Mouse (Mus musculus) gonadal fat pad, adult 2 months (tissue): ENCODE measurements at regions not wholly inside any gene's neighbourhood (a gene's known extent, or its start where the extent isn't known, plus 50 kb on each side); places are given as distances from the start of the nearest gene placed in this dataset.

Source experiments
- DNase-seq: peaks from one replicate; pipeline ENCODE4 v3.0.0-alpha.2; 2012; ENCODE audit warnings: low read depth

DNA sequence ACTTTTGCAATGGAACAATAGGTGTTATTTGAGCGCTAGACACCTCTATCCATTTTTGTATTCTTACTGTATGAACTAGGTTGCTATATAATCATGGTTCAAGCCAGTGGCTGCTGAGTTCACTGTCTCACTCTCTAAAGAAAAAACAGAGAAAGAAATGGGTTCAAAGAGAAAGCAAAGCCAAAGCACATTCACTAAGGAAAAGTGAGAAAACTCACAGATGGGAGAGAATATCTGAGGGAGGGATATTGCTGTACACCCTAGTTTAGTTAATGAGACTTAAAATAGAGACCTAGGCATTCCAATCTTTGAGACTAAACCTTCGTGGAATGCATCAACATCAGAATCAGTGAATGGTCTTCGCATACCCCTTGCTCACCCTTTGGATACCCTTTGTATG lies 371.0 kb downstream of the Fam198b start:
- DNase-seq = no peak

DNA sequence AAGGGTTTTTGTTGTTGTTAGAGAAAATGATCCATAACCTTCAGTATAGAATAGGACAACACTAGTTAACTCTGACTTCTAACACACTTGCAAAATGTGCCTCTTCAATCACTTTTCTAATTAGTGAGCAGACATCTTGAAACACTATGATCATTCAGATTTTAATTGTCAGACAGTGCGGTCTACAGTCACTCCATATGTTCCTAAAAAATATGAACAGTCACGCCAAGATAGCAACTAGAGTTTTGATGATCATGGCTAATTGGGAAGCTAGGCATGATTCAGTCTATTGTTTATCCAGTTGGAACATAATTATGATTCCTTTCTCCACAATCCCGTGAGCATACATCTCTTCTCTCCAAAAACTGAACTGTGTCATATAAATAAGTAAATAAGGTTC lies 372.1 kb downstream of the Fam198b start:
- no peak for DNase-seq

DNA sequence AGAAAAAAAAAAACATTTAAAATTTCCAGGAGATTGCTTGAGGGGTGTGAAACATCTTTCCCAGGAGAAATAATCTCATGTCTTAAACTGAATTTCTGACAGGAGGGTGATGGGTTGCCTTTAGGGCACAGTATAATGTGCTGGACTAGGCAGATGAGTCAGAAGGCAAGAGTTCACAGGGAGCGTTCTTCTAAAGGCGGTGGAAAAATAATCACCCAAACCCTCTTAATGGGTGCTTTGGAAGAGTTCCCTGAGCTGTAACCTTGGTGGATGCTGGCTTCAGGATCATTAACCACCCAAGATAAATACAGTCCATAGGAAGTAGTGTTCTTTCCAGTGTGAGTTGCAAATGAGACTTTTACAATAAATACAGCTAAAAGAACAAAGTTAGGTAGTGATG lies 378.8 kb downstream of the Fam198b start:
- DNase-seq = no peak

DNA sequence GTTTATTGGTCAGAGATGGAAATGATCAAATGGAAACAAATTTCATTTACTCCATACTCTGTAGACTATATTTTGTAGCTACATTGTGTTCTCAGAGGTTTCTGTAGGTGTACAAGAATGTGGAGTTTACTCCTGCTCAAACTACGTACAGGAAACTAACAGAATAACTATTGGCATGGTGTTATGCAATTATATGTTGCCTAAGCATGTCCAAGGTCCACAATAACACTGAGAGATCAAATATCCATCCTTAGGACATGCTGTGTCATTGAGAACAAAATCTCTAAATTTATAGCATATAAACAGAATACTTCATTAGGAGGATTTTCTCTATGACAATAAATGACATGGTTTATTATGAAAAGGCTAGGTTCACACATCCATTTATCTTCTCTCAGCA lies 400.3 kb downstream of the Fam198b start:
- peak; percentile 19 for DNase-seq

DNA sequence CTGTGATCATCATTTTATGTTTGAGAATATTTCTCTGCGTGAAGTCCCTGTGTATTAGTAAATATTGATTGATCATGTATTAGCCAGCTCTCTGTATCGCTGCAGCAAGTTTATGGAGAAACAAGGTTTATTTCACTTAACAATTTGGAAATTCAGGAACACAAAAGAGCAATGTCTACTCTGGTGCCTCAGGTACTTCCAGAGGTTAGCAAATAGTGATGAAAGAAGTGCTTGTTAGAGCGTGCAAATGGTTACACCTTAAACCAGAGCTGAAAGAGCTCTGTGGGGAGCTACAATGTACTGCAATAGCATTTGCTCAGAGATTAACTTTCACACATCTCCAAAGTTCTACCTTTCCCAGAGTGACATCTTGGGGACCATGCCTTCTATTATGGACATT lies 400.9 kb downstream of the Fam198b start:
- DNase-seq = peak; percentile 46

DNA sequence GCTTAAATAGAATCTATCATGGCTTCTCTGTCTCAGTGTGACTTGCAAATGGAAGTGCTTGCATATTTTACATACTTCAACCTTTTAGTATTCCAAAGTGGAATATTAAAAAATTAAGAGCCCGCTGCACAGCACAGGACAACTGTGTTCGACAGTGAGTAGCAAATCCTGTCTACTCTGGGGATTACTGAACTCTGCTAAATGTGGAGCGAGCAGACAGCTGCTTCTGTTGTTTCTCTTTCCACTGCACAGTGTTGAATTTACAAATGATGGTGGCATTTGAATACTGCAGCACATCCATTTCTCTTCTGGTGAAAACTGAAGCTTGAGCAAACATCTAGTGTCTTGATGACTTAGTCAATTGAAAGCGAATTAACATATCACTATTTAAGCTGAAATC lies 409.2 kb downstream of the Fam198b start:
- DNase-seq = no peak

DNA sequence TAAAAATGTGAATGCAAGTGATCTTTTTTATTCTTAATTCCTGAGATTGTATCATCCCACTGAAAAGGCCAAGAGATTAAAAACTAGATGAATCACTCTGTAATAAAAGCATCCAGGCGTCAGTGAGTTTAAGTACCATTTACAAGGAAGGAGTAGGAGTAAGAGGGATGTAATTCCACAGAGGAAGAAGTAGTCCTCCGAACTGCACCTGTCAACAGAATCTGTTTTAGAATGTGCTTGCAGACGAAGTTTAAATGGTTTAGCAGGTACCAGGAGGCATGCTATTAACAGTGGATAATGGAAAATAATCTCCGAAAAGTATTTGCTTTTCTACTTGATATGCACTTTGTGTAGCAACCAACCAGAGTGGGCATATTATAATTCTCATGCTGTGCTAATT lies 423.3 kb downstream of the Fam198b start:
- no peak for DNase-seq

DNA sequence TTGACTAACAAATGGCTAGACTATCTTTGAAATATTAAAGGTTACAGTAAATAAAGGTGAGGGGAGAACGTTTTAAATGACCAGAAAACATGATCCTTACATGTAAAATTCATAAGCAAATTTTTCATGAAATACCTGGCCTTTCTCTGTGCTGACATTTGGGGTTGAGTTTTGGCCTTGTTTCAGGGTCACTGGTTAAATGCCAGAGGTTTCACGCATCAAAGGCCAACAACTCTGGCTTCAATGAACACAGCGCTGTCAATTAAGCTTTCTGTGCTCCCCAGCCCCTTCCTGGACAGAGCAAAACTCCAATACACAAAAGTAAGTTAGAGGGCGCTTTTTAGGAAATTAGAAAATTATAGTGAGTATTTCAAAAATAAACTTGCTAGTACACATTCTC lies 425.6 kb downstream of the Fam198b start:
- DNase-seq = no peak

DNA sequence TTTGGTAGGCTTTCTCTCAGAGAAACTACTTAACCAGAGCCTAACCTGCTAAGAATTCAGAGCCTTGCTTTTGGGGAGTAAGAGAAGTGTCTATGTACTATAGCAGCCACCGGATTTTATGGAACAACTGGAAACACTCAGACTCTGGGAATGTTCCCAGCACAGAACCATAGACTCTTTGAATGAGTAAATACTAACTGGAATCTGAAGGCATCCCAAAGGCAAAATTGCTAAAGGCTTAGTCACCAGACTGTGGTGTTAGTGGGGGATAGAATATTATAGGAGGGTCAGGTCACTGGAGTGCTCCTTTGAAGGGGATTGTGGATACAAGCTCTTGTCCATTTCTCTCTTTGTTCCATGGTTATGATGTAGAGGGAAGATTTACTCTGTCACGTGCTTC lies 427.4 kb downstream of the Fam198b start:
- no peak for DNase-seq

DNA sequence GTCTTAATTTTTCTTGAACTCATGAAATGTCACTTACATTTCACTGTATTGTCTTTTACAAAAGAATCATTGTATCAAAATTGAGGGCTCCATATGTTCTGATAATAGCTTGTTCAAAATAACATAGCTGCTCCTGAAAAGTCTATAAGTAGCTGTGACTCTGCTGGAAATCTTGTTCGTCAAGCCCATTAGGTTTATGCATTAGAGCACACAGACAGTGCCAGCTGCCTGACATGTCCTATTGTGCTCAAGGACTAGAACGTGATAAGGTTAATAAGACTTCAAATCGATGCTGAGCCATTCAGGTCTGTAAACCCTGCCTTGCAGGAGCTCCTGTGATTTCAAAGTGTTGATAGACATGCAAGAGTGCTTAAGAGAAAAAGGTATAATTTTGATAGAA lies 438.0 kb downstream of the Fam198b start:
- DNase-seq = no peak

DNA sequence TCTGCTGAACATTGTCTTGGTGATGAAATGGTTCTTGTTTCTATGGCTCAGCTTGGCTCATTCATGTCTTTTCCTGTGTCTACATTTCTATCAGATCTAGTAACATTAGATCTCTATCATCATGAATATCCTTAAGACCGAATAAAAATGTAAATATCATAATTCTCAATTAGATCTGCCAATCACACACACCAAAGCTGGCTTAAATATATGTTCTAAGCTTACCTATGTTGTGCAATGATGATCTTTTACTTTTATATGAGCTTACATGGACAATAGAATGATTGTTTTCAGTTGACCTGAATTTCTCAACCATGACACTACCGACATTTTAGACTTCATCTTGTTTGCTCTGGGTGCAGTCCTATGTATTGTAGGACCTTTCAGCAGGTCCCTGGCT lies 440.4 kb downstream of the Fam198b start:
- peak; percentile 75 for DNase-seq

DNA sequence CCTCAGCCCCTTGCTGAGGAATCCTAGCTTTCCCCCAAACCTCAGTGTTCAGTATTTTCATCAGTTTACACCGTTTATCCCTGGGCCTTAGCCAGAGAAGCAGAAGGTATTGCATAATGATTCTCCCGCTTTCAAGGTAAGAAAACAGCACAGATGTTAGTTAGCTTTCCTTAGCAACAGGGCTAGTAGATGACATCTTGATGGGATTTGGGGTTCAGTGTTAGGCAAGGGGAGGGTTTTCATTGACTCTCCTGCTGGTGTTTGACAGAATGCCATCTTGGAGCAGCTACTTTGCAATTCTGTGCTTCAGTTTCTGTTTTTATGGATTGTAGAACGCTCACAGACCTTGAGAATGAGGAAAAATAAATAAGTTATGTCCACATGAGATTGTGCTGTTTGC lies 447.4 kb downstream of the Fam198b start:
- no peak for DNase-seq

DNA sequence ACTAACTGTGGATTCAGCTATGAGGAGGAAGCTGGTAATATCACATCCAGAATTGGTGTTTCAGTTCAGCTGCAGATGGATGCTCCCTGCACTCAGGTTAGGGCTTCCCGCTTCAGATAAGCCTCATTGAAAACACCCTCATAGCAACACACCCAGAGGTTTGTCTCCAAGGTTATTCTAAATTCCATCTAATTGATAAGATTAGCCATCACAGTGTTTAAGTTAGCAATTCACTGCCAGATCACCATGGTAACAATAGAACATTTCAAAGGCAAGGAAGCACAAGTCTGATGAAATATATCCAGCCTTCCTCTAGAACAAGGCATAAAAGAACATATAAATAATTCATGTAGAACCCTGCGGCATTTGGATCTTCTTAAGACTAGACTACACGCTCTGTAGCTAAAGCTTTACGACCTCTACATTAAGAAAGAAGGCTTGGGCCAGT lies 450.1 kb downstream of the Fam198b start:
- peak; percentile 28 for DNase-seq

DNA sequence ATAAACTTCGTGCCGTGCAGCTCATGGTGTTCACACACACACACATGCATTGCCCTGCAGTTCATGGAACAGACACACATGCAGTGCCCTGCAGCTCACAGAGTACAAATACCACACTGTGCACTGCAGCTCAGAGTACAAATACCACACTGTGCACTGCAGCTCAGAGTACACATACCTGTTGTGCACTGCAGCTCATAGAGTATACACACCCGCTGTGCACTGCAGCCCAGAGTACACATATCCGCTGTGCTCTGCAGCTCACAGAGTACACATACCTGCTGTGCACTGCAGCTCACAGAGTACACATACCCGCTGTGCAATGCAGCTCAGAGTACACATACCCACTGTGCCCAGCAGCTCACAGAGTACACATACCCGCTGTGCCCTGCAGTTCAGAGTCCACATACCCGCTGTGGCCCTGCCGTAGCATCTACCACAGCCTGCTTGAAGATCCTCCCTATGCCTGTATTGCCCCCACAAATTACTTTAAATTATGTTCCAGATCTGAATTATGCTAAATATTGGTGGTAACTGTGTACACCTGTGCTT lies 451.9 kb downstream of the Fam198b start:
- no peak for DNase-seq

DNA sequence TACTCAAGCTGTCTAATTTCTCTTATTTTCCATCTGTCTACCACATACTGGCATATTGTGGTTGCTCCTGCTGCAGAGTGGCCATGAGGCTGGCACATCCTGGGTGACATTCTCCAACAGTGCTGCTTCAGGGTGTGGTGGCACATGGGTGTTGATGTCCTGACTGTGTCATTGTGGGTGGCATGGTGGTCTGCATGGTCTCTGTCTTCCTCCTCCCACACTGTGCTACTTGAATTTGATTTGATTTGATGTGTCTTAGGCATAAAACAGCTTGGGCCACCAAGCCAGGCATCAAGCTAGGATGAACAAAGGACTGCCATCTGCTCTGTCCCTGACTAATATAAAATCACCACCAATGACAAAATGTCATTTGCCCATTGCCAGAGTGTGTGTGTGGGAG lies 434.7 kb downstream of the Gria2 start:
- no peak for DNase-seq

DNA sequence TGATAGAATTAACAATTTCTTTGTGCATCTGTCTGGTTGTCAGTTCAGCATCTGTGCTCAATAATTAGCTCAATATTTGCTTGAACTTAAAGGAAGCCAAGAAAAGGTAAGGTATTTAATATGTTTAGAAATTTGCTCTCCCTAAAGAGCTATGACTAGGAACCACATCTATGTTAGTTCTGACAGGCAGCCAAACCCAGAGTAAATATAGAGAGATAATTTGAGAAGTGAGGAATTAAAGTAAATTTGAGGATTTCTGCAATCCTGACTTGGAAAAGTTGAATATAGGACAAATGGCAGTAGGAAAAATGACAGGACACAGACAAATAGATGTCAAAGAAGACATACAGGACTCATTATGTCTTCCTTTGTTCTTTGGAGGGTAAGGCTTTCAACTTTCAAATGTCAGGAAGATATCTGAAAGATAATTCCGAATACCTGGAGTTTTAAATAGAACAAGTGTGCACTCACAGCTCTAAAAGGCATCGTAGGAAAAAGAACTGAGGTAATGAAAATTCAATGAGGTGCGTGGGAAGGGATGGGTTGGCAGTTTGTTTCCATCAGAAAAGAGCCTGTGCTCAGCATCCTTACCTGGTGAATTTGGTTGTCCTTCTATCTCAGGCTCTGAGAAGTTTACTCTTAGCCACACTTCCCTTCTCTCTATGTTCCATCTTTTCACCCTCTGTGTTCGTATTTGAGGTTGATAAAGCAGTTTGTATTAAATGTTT lies 433.3 kb downstream of the Gria2 start:
- no peak for DNase-seq

DNA sequence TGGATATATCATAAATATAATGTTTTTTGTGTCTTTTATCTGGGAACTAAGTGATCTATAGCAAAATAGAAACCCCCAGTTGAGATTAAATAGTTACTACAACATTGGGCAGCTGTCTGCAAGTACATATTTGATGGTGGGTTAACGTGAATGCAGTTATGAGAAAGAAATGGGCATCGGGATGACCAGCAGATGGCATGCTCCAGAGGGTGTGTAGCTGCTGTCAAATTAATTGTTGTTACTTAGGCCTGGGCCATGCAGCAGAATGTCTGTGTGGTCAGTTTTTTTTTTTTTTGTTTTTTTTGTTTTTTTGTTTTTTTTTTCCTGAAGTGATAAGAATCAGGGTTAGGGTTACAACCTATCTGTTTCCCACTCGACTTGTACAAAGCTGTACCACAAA lies 430.2 kb downstream of the Gria2 start:
- no peak for DNase-seq

DNA sequence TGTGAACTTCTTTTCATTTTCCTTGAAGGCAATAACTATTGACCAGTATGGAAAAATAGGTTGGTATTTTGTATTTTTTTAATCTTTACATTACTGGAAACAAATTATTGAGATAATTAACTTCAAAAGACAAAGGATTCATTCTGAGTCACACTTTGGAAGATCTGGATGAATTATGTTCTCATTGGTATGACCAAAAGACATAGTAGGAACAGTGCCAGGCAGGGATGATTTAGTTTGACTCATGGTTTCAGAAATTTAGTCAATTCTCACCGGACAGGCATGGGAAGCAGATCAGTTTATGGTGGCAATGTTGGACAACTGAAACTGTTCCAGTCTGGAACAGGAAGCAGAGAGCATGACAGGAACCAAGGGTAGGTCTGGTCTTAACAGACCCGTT lies 416.6 kb downstream of the Gria2 start:
- no peak for DNase-seq

DNA sequence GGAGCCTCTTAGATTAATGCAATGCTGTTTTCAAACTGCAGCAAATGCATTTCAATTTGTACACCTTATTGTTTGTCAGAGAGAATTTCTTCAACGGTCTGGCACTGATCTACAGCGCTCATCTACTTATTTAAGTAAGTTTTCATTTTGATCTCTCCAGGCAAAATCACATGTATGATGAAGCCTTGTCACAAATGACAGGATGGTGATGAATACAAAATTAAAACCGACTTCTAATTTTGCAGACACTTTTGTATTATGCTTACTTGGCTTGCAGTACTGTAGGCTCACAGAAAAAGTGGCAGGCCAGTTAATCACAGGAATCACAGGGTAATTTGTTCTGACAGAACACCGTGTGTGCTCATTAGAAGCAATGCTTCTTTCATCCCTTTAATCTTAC lies 406.4 kb downstream of the Gria2 start:
- DNase-seq = no peak

DNA sequence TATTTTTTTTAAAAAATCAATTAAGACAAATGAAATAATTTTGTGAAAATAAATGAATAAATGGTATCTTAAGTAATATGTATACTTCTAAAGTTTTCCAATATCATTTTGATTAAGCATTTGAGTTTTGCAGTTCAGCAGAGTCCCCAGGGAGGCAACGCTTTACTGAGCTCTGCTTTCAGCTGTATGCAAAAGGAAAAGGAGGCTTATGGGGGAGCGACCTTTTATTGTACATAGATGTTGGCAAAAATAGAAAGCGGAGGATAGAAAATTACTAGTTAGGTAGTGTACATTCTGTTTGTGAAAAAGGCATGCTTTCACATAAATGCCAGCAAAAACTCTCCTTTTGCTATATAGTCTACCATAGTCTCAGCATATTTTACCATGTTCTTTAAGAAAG lies 382.2 kb downstream of the Gria2 start:
- no peak for DNase-seq

DNA sequence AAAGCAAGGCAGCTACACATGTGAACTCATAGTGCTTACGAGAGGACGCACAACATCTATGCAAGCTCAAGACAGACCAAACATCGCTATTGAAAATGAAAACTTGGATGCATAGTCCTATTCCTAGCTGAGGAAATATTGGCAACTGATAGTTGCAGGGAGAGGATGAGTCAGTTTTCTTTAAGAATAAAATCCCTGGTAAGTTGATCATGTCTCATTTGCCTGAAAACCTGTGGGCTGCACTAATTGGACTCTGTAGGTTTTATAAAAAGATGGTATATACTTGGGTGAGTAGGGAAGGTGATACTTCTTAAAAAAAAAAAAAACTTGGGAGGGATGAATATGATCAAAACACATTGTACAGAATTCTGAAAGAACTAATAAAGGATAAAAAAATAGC lies 381.2 kb downstream of the Gria2 start:
- DNase-seq = no peak

DNA sequence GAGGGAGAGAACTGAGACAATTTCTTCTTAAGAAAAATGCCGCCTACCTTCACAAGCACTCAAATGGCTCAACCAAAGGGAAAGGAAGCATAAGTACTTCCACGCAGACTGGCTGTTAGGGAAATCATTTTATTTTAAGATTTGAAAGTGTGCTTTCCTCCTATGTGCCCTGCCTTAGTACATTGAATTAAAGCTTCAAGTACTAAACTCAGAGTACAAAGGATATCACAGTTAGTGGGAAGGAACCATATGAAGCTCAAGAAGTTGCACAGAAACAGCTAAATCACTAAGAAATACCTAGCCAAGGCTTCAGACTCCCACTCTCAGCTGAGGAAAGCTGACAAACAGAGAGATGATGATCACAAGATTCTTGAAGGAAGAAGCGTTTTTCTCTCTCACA lies 380.5 kb downstream of the Gria2 start:
- DNase-seq = no peak

DNA sequence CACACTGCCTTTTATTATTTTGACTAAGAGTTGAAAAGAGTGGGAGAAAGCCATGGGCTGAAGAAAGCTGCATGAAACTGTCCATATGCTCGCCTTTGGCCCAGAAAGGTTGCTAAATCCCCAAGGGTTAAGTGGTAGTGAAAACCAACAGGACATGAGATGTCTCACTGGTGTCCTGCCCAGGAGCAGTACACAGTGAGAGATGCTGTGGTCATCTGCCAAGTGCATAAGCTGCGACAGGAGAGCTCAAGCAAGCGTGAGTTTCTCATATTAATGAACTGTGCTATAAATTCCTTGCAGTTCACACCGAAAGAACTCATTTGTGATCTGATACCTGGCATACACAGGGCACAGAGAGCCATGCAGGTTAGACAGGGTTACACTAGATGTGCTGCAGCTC lies 380.0 kb downstream of the Gria2 start:
- no peak for DNase-seq
